Mouse (Mus musculus): ENCODE measurements around the gene Dhx8.

Dhx8 gene

GRCm38 (mm10) chr11:101718324-101718723 lies 14.4 kb upstream of the Dhx8 start:
- no peaks in the 10 kb centered on the region for H3K9me3 ChIP-seq (ENCODE audit: low read length)
- no peaks in the 10 kb centered on the region for H3K36me3 ChIP-seq (ENCODE audit: insufficient read depth, low read length)
- TF ChIP-seq NANOG (IDR thresholded peaks at IDR 0.05; ENCODE audit: borderline replicate concordance, low read length) (no peak), CTCF (conservative IDR thresholded peaks at IDR 0.05; ENCODE audit: low read length) (no peak), POU5F1 (IDR thresholded peaks at IDR 0.05; ENCODE audit: borderline replicate concordance, low read length) (no peak)
- peaks cover 14% of the 10 kb centered on the region for H3K4me1 ChIP-seq (replicated peaks; ENCODE audit: low read depth, low read length)
- H3K4me3 ChIP-seq (replicated peaks; ENCODE audit: low read length): no peak overlapping the region
- peaks cover 2% of the 10 kb centered on the region; the same call in 1 of the 2 replicates for H3K27me3 ChIP-seq (ENCODE audit: insufficient read depth, low read length)

GRCm38 (mm10) chr11:101719986-101720520 lies 12.7 kb upstream of the Dhx8 start:
- H3K36me3 ChIP-seq (ENCODE audit: insufficient read depth, low read length): no peaks in the 10 kb centered on the region
- TF ChIP-seq NANOG (IDR thresholded peaks at IDR 0.05; ENCODE audit: borderline replicate concordance, low read length) (no peak), CTCF (conservative IDR thresholded peaks at IDR 0.05; ENCODE audit: low read length) (no peak), POU5F1 (IDR thresholded peaks at IDR 0.05; ENCODE audit: borderline replicate concordance, low read length) (no peak)
- no peaks in the 10 kb centered on the region for H3K9me3 ChIP-seq (ENCODE audit: low read length)
- H3K27me3 ChIP-seq (ENCODE audit: insufficient read depth, low read length): peaks cover 2% of the 10 kb centered on the region; the same call in 1 of the 2 replicates
- peak overlapping the region; percentile 45 for H3K4me3 ChIP-seq (replicated peaks; ENCODE audit: low read length)
- H3K4me1 ChIP-seq (replicated peaks; ENCODE audit: low read depth, low read length): peaks cover 11% of the 10 kb centered on the region

- H3K9me3 ChIP-seq (ENCODE audit: low read length): no peaks in the 10 kb centered on the region
- no peaks in the 10 kb centered on the region for H3K36me3 ChIP-seq (ENCODE audit: insufficient read depth, low read length)
- H3K27me3 ChIP-seq (ENCODE audit: insufficient read depth, low read length): no peaks in the 10 kb centered on the region
- no peak overlapping the region for H3K4me3 ChIP-seq (replicated peaks; ENCODE audit: low read length)
- TF ChIP-seq POU5F1 (IDR thresholded peaks at IDR 0.05; ENCODE audit: borderline replicate concordance, low read length) (no peak), CTCF (conservative IDR thresholded peaks at IDR 0.05; ENCODE audit: low read length) (no peak), NANOG (IDR thresholded peaks at IDR 0.05; ENCODE audit: borderline replicate concordance, low read length) (no peak)
- peaks cover 10% of the 10 kb centered on the region for H3K4me1 ChIP-seq (replicated peaks; ENCODE audit: low read depth, low read length)
Measured at GRCm38 (mm10) chr11:101725043-101725442, 7.7 kb upstream of the Dhx8 start.

DNA sequence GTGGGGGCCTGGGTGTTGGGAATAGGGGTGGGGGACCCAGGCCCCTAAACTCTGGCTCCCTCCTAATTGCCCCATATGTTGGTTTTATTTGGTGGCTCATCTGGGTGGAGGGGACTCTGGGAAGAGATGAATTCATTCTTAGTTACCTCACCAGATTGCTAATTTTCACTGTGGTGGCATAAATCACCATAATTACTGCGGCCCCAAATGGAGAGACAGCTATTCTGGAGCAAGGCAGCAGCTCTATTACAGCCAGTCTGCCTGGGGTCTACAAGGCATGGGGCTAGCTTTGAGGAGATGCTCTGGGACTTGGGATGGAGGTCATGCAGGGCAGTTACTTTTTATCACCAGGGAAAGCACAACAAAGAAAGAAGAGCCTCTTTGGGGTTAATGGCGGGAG lies 6.0 kb upstream of the Dhx8 start:
- Histone ChIP-seq H3K4me3 (replicated peaks; ENCODE audit: low read length) (no peak overlapping the region), H3K9me3 (ENCODE audit: low read length) (no peaks in the 10 kb centered on the region), H3K27me3 (ENCODE audit: insufficient read depth, low read length) (no peaks in the 10 kb centered on the region), H3K36me3 (ENCODE audit: insufficient read depth, low read length) (no peaks in the 10 kb centered on the region), H3K4me1 (replicated peaks; ENCODE audit: low read depth, low read length) (peaks cover 6% of the 10 kb centered on the region)
- TF ChIP-seq NANOG (IDR thresholded peaks at IDR 0.05; ENCODE audit: borderline replicate concordance, low read length) (no peak), CTCF (conservative IDR thresholded peaks at IDR 0.05; ENCODE audit: low read length) (no peak), POU5F1 (IDR thresholded peaks at IDR 0.05; ENCODE audit: borderline replicate concordance, low read length) (no peak)

- no peak for TF ChIP-seq CTCF (conservative IDR thresholded peaks at IDR 0.05; ENCODE audit: low read length)
- no peak for TF ChIP-seq POU5F1 (IDR thresholded peaks at IDR 0.05; ENCODE audit: borderline replicate concordance, low read length)
- TF ChIP-seq NANOG (IDR thresholded peaks at IDR 0.05; ENCODE audit: borderline replicate concordance, low read length): no peak
- Histone ChIP-seq H3K4me1 (replicated peaks; ENCODE audit: low read depth, low read length) (peaks cover 19% of the 10 kb centered on the region), H3K36me3 (ENCODE audit: insufficient read depth, low read length) (no peaks in the 10 kb centered on the region), H3K4me3 (replicated peaks; ENCODE audit: low read length) (no peak overlapping the region), H3K9me3 (ENCODE audit: low read length) (no peaks in the 10 kb centered on the region), H3K27me3 (ENCODE audit: insufficient read depth, low read length) (no peaks in the 10 kb centered on the region)
Measured at GRCm38 (mm10) chr11:101729308-101729707, 3.4 kb upstream of the Dhx8 start.

DNA sequence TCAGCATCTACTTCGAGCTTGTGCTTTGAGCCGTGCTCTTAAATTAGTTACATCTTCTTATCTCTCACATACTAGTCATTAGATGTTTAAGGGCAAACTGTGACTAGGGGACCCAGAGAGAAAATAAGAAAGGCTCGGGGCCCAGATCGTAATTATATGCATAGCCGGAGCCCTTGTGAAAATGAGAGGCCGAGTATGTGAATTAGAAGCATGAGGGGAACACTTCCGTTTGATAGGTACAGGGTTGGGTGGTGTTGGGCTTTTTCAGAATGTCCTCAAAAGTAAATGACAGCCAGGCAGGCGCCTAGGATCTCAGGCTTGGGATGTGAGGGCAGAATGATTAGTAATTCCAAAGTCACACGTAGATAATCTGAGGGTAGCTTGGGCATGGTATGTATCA lies 877 bp downstream of the Dhx8 start:
- peaks cover 23% of the 10 kb centered on the region for H3K4me1 ChIP-seq (replicated peaks; ENCODE audit: low read depth, low read length)
- H3K4me3 ChIP-seq (replicated peaks; ENCODE audit: low read length): peak overlapping the region; percentile 93
- no peaks in the 10 kb centered on the region for H3K9me3 ChIP-seq (ENCODE audit: low read length)
- no peak for TF ChIP-seq CTCF (conservative IDR thresholded peaks at IDR 0.05; ENCODE audit: low read length)
- TF ChIP-seq NANOG (IDR thresholded peaks at IDR 0.05; ENCODE audit: borderline replicate concordance, low read length): no peak
- no peak for TF ChIP-seq POU5F1 (IDR thresholded peaks at IDR 0.05; ENCODE audit: borderline replicate concordance, low read length)
- H3K36me3 ChIP-seq (ENCODE audit: insufficient read depth, low read length): peaks cover 43% of the 10 kb centered on the region
- no peaks in the 10 kb centered on the region for H3K27me3 ChIP-seq (ENCODE audit: insufficient read depth, low read length)

- Histone ChIP-seq H3K9me3 (ENCODE audit: low read length) (no peaks in the 10 kb centered on the region), H3K27me3 (ENCODE audit: insufficient read depth, low read length) (no peaks in the 10 kb centered on the region), H3K36me3 (ENCODE audit: insufficient read depth, low read length) (peaks cover 99% of the 10 kb centered on the region), H3K4me3 (replicated peaks; ENCODE audit: low read length) (no peak overlapping the region), H3K4me1 (replicated peaks; ENCODE audit: low read depth, low read length) (no peaks in the 10 kb centered on the region)
- TF ChIP-seq POU5F1 (IDR thresholded peaks at IDR 0.05; ENCODE audit: borderline replicate concordance, low read length) (no peak), CTCF (conservative IDR thresholded peaks at IDR 0.05; ENCODE audit: low read length) (no peak), NANOG (IDR thresholded peaks at IDR 0.05; ENCODE audit: borderline replicate concordance, low read length) (no peak)
Measured at GRCm38 (mm10) chr11:101756616-101757015, 23.9 kb downstream of the Dhx8 start.

DNA sequence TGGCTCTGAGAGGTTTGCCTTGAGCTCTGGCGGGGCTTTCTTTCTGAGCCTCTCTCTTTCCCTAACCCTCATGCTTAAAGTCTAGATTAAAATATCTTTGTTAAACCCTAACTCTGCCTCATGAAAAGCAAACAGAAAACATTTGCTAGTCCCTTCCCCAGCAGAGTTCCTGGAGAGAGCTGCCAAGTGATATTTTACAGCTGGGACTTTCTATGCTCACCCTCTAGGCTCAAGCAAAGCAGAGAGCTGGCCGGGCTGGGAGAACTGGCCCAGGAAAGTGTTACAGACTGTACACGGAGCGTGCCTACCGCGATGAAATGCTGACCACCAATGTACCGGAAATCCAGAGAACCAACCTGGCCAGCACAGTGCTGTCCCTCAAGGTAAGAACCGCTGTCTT lies 24.6 kb downstream of the Dhx8 start:
- H3K4me3 ChIP-seq (replicated peaks; ENCODE audit: low read length): no peak overlapping the region
- H3K9me3 ChIP-seq (ENCODE audit: low read length): no peaks in the 10 kb centered on the region
- H3K27me3 ChIP-seq (ENCODE audit: insufficient read depth, low read length): no peaks in the 10 kb centered on the region
- TF ChIP-seq POU5F1 (IDR thresholded peaks at IDR 0.05; ENCODE audit: borderline replicate concordance, low read length) (no peak), CTCF (conservative IDR thresholded peaks at IDR 0.05; ENCODE audit: low read length) (no peak), NANOG (IDR thresholded peaks at IDR 0.05; ENCODE audit: borderline replicate concordance, low read length) (no peak)
- peaks cover 99% of the 10 kb centered on the region for H3K36me3 ChIP-seq (ENCODE audit: insufficient read depth, low read length)
- 0 out of 2 replicates have a peak, but pooled peaks cover 3% of the 10 kb centered on the region for H3K4me1 ChIP-seq (replicated peaks; ENCODE audit: low read depth, low read length)

DNA sequence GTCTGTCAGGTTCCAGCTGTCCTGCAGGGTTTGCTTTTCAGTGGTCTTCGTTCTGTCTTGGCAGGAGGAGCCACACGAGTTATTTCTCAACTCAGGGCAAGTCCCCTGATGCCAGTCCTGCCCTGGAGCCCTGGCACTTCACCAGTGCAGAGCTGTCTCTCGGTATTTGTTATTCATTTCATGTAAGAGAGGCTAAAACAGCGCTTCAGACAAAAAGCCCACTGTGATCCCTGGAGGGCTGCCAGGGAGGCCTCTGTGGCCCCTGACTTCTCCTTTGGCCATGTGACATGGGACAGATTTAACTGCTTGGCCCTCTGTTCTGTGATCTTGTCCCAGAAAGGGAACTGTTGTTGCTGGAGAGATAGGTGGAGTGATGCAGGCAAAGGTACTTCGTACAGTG lies 25.7 kb downstream of the Dhx8 start:
- TF ChIP-seq CTCF (conservative IDR thresholded peaks at IDR 0.05; ENCODE audit: low read length): no peak
- no peak for TF ChIP-seq NANOG (IDR thresholded peaks at IDR 0.05; ENCODE audit: borderline replicate concordance, low read length)
- TF ChIP-seq POU5F1 (IDR thresholded peaks at IDR 0.05; ENCODE audit: borderline replicate concordance, low read length): no peak
- Histone ChIP-seq H3K36me3 (ENCODE audit: insufficient read depth, low read length) (peaks cover 97% of the 10 kb centered on the region), H3K4me1 (replicated peaks; ENCODE audit: low read depth, low read length) (0 out of 2 replicates have a peak, but pooled peaks cover 3% of the 10 kb centered on the region), H3K27me3 (ENCODE audit: insufficient read depth, low read length) (no peaks in the 10 kb centered on the region), H3K4me3 (replicated peaks; ENCODE audit: low read length) (no peak overlapping the region), H3K9me3 (ENCODE audit: low read length) (no peaks in the 10 kb centered on the region)
